Mouse (Mus musculus): ENCODE measurements around the gene Chchd10.
"Not testable (repeated sequence)": the region's sequence is repeated elsewhere in the genome, so short reads cannot be mapped to it uniquely, and the experiment has no call there.

The Chchd10 gene

GRCm38 (mm10) chr10:75932891-75933290, at the start of gene Chchd10:
Gene Chchd10, plus strand, starts transcription at chr10:75933130.
- no peak for DNase-seq (ENCODE audit: low spot score)

- DNase-seq (ENCODE audit: low spot score), result peak; percentile 65
Observed at GRCm38 (mm10) chr10:75883232-75883552, 49.7 kb upstream of the Chchd10 start.

GRCm38 (mm10) chr10:75884742-75885141, 48.2 kb upstream of the Chchd10 start:
- no peak for DNase-seq (ENCODE audit: low spot score)

GRCm38 (mm10) chr10:75887504-75887903, 45.4 kb upstream of the Chchd10 start:
- DNase-seq (ENCODE audit: low spot score), result not testable (repeated sequence)

GRCm38 (mm10) chr10:75889406-75890153, 43.4 kb upstream of the Chchd10 start:
- no peak for DNase-seq (ENCODE audit: low spot score)

DNA sequence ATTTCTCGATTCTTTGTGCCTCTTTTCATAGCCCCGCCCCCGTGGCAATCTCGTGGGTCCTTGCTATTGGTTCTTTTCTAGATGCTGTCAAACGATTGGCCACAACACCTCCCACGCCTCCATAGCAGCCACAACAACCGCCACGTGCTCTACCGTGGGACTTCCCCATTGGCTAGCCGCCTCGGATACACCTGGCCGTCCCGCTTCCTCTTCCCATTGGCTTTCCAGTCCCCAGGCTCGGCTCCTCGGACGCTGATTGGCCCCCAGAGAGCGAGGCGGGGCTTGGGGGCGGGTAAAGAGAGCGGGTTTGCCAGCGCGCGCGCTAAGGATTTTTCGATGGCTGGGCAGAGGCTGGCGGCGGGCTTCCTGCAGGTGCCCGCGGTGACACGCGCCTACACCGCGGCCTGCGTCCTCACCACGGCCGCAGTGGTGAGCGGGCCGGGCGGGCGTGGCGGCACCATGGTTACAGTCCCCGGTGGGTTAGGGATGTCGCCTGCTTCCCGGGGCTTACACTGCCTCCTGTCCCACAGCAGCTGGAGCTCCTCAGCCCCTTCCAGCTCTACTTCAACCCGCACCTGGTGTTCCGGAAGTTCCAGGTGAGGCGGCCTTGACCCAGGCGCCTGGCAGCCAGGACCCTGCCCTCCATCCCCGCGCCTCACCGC, 39.7 kb upstream of the Chchd10 start, which contains the start of gene Derl3:
Gene Derl3, plus strand, starts transcription at position 325 of the 662 bp plus-strand sequence.
- DNase-seq (ENCODE audit: low spot score), result peak; percentile 80

DNA sequence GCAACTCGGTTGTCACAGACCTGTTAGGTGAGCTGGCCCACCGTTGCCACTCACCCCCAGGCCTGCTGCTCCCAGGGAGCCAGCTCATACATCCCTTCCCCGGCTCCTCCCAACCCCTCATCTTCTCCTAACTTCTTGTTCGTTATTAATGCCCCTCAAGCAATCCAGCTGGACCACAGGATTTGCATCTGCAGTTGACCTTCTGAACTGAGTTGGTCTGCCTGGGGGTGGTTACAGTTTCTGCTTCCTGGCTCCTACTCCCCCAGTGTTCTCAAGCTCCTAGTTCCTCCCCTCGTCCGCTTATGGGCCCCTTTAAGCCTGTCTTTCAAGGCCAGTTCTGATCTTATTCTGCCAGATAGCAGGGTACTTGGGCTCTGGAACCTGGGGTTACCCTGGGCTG, 38.3 kb upstream of the Chchd10 start:
- no peak for DNase-seq (ENCODE audit: low spot score)

DNA sequence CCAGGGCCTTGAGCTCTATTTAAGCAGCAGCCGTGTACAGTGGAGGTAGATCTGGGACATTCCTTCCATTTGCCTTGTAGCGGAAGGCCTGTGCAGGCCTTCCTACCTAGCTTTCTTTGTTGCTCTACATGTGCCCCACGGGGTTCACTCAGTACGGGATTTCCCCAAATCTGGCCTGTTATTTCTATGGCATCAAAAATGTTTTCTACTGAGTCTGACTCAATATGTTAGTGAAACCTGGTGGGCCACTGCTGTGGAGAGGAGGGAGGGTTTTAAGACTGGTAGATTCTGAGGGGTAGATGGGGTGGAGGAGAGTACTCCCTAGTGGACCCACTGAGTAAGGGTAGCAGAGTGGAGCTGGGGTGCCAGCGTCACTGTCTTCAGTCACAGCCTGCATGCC, 37.2 kb upstream of the Chchd10 start:
- no peak for DNase-seq (ENCODE audit: low spot score)

DNA sequence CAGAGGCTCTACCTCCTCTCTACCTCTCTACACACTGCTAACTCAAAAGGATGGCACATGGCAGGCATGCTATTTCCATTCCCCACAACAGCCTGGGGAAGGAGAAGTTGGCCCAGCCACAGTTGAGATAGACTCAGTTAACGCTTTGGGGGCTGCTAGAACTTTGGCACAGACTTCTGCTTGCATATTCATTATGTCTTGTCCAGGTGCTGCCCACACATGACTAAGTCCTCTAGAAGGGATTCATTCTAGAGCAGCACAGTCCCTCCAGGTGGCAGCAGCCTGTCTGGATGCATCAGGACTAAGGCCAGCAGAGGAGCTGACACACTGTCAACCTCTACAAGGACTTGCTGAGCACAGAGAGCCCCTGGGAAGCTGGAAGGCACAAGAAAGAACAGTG, 36.7 kb upstream of the Chchd10 start:
- no peak for DNase-seq (ENCODE audit: low spot score)

GRCm38 (mm10) chr10:75897373-75897772, 35.6 kb upstream of the Chchd10 start:
- DNase-seq (ENCODE audit: low spot score), result peak; percentile 66

GRCm38 (mm10) chr10:75898039-75898564, 34.8 kb upstream of the Chchd10 start:
- DNase-seq (ENCODE audit: low spot score), result no peak

DNA sequence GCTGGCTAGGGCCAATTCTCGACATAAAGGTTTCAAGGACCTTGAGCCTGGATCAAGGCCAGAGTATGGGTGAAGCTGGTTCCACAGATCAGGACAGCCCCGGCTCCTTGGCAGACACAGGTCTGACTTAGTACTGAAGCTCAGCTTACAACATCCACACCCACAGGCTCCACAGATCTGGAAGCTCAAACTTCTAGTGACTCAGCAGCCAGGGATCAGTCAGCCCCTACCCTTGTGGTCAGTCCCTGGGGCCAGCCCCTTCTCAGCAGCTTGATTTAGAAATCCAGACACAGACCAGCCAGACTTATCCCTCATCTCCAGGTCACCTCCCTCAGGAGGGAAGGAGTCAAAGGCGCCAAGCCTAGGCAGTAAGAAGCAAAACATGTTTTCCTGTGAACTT, 34.1 kb upstream of the Chchd10 start:
- no peak for DNase-seq (ENCODE audit: low spot score)

DNA sequence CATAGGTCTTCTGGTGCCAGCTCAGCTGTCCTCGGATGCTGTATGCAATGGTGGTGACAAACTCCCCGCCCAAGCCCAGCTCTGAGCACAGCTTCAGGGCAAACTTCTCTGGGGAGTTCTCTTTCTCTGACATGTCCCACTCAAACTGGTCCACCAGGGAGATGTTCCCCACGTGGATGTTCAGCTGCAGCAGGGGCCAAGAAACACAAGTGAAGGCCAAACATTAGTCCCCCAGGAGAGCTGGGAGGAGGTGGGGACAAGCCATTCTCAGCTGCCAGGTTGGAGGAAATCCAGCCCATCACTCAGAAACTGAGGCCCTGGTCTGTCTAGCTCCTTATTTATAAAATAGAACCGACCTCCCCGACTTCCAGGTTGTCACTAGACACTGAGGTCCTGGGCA, 28.5 kb upstream of the Chchd10 start:
- no peak for DNase-seq (ENCODE audit: low spot score)

DNA sequence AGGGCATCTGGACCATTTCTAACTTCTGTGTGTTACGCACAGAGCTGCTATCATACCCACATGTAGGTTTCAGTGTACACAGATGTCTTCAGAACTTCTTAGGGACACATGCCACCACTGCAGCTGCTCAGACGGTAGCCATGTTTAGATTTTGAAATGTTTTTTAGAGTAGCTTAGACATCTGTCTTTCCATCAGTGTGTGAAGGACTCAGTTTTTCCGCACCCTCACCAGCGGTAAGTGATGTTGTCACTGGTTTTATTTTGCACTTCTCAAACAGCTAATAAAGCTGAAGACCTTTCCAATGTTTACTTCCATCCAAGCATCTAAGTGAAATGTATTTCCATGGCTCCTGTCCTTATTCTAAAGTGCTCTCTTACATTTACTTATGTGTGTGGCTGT, 26.0 kb upstream of the Chchd10 start:
- no peak for DNase-seq (ENCODE audit: low spot score)

DNA sequence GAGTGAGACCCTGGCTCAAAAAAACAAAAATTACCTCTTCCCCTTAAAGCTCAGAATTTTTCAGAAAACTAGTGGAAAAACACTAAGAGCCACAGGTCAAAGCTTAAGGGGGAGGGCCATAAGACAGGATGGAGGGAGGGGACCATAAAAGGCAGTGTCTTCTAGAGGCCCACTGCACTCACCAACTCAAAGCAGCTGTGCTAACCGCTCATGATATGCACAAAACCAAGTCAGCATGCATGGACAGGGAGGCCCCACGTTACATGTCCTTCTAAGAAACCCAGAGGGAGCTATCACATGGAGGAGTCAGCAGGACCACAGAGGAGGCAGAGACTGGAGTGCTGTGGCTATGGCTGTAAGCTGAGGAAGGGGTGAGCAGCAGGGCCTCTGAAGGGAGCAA, 22.2 kb upstream of the Chchd10 start:
- no peak for DNase-seq (ENCODE audit: low spot score)

DNA sequence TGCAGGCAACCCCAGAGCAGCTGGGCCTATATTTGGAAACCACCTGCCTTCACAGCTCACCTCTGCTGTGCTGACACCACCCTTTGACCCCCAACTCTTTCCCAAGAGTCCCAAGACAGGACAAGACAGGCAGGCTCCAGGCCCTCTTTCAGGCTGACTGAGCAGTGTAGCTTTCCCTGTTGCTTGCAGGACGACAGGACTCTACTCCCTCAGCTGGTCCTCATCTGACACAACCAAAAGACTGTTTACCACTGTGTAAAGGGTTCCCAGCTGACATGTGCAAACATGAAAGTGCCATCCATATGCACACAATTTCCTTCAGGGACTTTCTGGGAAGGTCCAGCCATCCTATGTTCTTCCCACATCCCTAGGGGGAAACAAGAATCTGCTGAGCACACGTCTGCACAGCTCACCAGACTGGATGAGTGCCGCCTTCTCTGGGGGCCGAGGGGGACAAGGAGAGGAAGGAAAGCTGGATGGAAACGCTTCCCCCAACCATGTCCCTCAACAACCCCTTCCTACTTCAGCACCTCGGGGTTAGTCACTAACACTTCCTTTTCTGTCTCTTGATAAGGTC, 19.8 kb upstream of the Chchd10 start:
- no peak for DNase-seq (ENCODE audit: low spot score)

- DNase-seq (ENCODE audit: low spot score), result no peak
Observed at GRCm38 (mm10) chr10:75915557-75915956, 17.4 kb upstream of the Chchd10 start.

- DNase-seq (ENCODE audit: low spot score), result no peak
Observed at GRCm38 (mm10) chr10:75916840-75917239, 16.1 kb upstream of the Chchd10 start.

GRCm38 (mm10) chr10:75919026-75919425, 13.9 kb upstream of the Chchd10 start:
- DNase-seq (ENCODE audit: low spot score), result no peak

DNA sequence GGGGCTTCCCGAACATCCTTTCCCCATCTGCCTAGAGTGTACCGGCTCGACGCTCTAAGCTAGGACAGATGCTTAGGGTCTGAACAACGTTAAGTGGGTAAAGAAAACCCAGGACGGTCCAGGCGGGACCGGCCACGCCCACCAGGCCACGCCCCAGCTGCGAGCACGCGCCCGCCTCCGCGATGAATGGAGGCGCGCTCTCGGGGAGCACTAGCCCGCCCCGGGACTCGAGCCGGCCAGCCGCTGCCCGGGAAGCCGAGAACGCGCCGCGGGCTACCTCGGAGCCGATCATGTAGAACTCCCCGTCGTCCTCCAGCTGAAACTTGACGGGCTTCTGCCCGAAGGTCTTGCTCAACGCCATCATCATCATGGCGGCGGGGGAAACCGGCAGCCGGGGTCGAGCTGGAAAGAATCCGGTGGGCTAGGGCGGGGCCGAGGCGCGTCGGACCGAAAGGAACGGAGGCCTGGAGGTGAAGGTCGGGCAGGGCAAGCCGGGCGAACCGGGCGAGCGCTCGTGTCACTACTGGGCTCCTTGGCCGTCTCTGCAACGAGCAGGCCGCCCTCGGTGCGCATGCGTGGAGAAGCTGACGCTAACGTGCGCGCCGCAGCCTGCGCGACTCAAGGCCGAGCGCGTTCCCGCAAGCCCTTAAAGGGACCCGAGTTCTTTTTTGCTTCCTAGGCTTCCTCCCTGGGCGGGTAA, 11.8 kb upstream of the Chchd10 start, which contains the start of gene Smarcb1:
Gene Smarcb1, minus strand, starts transcription at position 592 of the 700 bp plus-strand sequence.
- peak; percentile 93 for DNase-seq (ENCODE audit: low spot score)

- no peak for DNase-seq (ENCODE audit: low spot score)
Observed at GRCm38 (mm10) chr10:75921726-75922560, 11.0 kb upstream of the Chchd10 start.

Measured in urinary bladder, postnatal 25 days (tissue).